Mouse (Mus musculus) layer of hippocampus, adult 18-20 months (tissue): Measurements from ENCODE around the gene Dst. TPM values are rescaled to one million over a fixed set of nuclear protein-coding genes. Genes with fewer than 3 reads are reported as not detected.
"Not testable (repeated sequence)": the region's sequence is repeated elsewhere in the genome, so short reads cannot be mapped to it uniquely, and the experiment has no call there.

ENCODE experiments used
- DNase-seq, 2 experiments: peaks; one replicate each; pipeline ENCODE4 v3.0.0; 2022; ENCODE audit warnings: low spot score in 2 of 2
- total RNA-seq, 2 experiments: library from RNA; stranded (reverse); gene quantifications; 2 replicates each; pipeline ENCODE4 v1.2.3; 2021

Dst gene
- total RNA-seq, 2 experiments from 2014 or later: 195 to 198 TPM

- no peak for DNase-seq
Observed at GRCm38 (mm10) chr1:34275787-34276186, 367.8 kb downstream of the Dst start.

DNA sequence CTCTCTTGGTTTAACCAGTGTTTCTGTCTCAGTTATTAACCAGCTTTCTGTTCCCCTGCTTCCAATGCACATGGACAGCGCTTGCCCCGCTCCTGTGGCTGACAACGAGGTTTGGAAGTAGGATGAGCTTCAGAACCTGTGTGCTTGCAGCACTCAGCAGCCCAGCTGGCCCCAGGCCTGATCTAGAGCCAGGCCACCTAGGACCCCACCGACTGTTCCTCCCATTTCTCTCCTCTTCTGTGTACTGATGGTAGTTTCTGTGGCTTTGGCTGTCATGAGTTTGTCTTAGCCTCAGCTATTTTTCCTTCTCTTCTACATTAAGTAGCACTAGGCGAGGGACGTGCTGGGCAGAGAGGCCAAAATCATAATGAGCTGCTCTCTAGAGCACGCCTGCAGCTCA is 368.7 kb downstream of the Dst start:
- DNase-seq: no peak

GRCm38 (mm10) chr1:34277259-34277658 is 369.2 kb downstream of the Dst start:
- no peak for DNase-seq

GRCm38 (mm10) chr1:34283502-34283901 is 375.5 kb downstream of the Dst start:
- no peak for DNase-seq

GRCm38 (mm10) chr1:34284979-34285378 is 377.0 kb downstream of the Dst start:
- DNase-seq: no peak

- no peak for DNase-seq
Observed at GRCm38 (mm10) chr1:34287731-34288130, 379.7 kb downstream of the Dst start.

GRCm38 (mm10) chr1:34288181-34288580 is 380.2 kb downstream of the Dst start:
- no peak for DNase-seq

DNA sequence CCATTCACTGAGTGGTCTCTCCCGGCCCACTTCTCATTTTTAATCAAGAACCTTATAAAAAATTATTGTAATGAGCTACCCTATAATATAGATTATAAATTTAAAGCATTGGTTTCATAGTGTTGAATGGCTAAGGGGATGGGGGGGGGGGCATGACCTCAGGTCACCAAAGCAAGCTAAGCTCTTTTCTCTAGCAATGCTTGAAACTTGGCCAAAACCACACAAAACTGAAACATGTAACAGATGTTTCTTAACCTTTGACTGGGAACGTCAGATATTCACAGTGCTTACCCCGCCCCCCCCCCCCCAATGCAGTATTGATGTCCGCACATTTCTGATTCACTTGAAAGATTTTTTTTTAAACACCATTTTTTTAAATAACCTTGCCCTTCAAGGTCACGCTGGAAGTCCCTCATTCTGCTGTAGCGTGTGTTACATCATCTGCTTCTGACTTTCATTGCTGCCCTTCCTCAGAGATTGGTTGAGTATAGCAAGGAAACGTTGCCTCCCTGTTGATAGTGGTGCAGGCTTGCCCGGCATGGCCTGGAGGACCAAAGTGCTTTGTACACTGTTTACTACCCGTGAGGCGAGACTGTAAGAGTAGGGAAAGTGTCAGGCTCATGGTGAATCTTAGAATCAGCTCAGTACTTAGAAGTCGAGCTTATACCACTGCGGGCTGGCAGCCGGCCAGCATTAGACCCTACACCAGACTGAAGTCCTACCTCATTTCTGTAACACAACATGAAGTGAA is 380.9 kb downstream of the Dst start:
- no peak for DNase-seq

DNA sequence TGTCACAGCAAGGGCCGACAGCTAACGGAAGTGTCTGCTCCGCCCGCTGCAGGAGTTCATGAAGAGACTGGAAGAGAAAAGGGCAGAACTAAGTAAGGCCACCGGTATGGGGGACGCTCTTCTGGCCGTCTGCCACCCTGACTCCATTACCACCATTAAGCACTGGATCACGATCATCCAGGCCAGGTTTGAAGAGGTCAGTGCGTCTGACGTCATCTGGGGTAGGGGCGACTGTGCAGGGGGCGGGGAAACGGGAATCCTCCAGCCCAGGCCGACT is 381.4 kb downstream of the Dst start:
- no peak for DNase-seq

DNA sequence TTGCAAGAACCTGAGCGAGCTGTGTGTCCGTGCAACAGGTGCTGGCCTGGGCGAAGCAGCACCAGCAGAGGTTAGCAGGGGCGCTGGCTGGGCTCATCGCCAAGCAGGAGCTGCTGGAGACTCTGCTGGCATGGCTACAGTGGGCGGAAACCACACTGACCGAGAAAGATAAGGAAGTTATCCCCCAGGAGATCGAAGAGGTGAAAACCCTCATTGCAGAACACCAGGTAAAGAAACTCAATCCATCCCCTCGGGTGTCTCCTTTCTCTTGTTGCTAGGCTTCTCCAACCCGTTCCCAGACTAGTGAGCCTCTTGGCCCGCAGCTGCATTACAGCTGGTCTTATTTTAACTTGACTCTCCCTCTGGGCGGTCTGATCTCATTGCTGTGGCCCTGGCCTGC is 382.3 kb downstream of the Dst start:
- DNase-seq: no peak

DNA sequence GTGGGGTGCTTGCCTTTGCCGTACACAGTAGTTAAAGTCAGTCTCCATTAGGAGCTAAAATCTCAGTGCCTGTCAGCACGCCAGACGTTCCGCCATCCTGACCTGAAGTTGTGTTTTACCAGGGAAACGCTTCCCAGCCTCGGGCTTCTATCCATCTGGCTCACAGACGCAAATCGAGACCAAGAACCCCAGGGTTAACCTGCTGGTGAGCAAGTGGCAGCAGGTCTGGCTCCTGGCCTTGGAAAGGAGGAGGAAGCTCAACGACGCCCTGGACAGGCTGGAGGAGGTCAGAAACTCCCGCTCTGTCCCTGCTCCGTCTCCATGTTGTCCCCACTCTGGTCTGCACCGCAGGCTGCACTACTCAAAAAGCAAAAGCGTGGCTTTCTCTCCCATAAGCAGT is 385.2 kb downstream of the Dst start:
- DNase-seq: no peak

GRCm38 (mm10) chr1:34297636-34298035 is 389.6 kb downstream of the Dst start:
- no peak for DNase-seq

GRCm38 (mm10) chr1:34298631-34299184 is 390.7 kb downstream of the Dst start:
- DNase-seq: peak in 1 of 2 experiments; percentile 45

- DNase-seq: no peak
Observed at GRCm38 (mm10) chr1:34299507-34299906, 391.5 kb downstream of the Dst start.

DNA sequence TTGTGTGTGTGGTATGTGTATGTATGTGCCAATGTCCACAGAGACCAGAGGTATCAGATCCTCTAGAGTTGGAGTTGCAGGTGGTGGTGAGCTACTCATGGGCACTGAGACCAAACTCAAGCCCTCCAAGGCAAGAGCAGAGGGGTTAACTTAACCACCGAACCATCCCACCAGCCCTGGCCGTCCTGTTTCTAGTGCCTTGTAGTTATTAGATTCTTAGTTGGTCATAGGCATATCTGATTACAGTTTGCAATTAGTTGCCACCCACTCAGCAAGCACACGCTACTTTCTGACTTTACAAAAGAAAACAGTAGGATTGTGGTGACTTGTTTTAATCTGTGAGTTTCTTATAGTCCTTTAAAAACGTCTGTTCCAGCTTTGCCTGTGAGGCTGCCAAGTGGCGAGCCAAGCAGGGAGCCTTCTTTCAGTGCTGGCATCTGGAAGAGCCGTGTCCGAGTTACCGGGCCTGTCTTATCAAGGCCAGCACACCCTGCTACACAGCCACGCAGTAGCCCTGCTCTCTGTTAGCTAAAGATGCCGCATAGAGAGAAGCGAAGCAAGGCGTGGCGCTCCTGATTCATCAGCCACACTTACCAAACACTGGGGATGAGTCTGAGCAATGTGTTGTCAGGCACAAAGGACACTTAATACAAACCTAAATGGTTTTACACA is 392.4 kb downstream of the Dst start:
- DNase-seq: no peak

GRCm38 (mm10) chr1:34304227-34304626 is 396.2 kb downstream of the Dst start:
- DNase-seq: no peak

DNA sequence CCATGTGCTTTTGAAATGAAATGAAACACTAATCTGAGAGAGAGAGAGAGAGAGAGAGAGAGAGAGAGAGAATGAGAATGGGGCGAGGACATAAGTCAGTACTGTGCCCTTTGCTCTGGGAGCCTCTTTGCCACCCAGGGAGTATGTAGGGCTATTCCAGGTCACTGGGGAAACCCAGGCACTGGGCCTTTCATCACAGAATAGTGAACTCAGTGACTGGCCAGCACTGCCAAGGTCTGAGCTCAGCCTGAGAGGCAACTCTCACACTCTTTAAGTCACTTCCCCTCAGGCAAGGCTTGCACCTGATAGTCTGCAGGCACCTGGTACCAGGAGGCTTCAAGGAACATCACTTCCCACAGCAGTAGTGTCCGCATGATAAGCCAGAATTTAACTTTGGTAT is 398.7 kb downstream of the Dst start:
- no peak for DNase-seq

DNA sequence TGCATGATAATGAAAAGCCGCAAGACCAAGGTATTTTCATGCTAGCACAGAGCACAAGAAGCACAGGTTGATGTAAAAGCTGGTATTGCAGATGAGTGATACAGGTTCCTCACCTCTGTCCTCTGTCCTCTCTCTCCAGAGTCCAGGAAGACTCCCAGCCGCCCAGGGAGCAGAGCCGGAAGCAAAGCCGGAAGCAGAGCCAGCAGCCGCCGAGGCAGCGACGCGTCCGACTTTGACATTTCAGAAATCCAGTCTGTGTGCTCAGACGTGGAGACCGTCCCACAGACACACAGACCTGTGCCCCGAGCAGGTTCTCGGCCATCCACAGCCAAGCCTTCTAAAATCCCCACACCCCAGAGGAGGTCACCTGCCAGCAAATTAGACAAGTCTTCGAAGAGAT is 399.2 kb downstream of the Dst start:
- no peak for DNase-seq

DNA sequence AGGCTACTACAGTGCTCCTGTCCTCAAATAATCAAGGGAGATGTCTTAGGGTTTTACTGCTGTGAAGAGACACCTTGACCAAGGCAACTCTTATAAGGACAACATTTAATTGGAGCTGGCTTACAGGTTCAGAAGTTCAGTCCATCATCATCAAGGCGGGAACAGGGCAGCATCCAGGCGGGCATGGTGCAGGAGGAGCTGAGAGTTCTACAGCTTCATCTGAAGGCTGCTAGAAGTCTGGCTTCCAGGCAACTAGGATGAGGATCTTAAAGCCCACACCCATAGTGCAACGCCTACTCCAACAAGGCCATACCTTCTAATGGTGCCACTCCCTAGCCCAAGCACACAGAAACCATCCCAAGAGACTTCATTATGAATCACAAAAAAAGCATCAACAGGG is 400.8 kb downstream of the Dst start:
- DNase-seq: not testable (repeated sequence)

GRCm38 (mm10) chr1:34309396-34309795 is 401.4 kb downstream of the Dst start:
- DNase-seq: no peak

DNA sequence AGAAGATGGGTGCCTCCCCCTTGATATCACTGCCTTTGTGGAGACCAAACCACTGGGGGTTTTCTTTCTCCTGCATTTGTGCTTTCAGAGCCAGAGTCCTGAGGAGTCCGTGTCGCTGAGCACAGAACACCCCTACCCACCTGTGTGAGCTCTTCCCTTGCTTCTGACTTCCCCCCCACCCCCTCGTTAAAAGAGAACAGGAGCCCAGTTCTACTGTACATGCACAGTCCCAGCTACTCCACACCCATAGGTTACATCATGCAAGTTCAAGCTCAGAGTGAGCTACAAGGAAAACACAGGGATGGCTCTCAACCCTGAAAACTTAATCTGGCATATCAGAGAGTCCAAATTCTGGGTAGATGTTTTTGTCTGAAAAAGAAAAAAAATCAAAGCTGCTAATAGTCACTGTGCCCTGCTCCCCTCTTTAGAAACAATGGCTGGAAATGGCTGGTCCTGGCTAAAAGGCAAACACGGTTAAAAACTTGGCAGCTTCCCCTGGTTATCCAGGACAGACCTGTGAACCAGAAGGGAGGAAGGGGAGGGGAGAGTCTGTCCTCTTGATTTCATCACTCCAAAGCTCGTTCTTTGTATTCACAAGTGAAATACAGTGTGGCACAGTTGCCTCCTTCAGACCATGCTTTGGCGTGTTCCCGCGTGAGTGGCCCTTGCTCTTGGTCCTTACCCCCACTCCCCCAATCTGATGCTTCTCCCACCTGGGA is 402.7 kb downstream of the Dst start:
- no peak for DNase-seq

GRCm38 (mm10) chr1:34312806-34313205 is 404.8 kb downstream of the Dst start:
- no peak for DNase-seq
